Mouse (Mus musculus): ENCODE results near the gene Pxmp4.

GRCm38 (mm10) chr2:154614841-154615576 is 11.5 kb upstream of the Pxmp4 start:
- TF ChIP-seq CTCF (IDR thresholded peaks at IDR 0.05; ENCODE audit: low read depth, low read length) (no peak), EP300 (IDR thresholded peaks at IDR 0.05; ENCODE audit: insufficient read depth, low read depth, low read length) (no peak)

Data from ES-Bruce4 (cell line).